Mouse (Mus musculus) large intestine, adult 2 months (tissue): ENCODE results near the gene Ppfia2. TPM values are rescaled to one million over a fixed set of nuclear protein-coding genes. Genes with fewer than 3 reads are reported as not detected.

ENCODE experiments used
- DNase-seq: peaks from one replicate; pipeline ENCODE4 v3.0.0-alpha.2; 2012; ENCODE audit warnings: low read depth, low spot score
- WGBS: fragments of 180-500 bp; shearing (Covaris S2); methylation state at CpG from one replicate; pipeline ENCODE4 v1.1.7; 2018; 5-methylcytosine and 5-hydroxymethylcytosine counted together
- polyA plus RNA-seq: library from polyadenylated mRNA; depleted of rRNA; stranded (reverse); fragments of >200 nt; gene quantifications from 2 replicates; pipeline ENCODE4 v1.2.3, GENCODE M21; 2012; rRNA removed

Ppfia2 gene
- 0.04 and 0.12 TPM in 2 replicates for polyA plus RNA-seq

DNA sequence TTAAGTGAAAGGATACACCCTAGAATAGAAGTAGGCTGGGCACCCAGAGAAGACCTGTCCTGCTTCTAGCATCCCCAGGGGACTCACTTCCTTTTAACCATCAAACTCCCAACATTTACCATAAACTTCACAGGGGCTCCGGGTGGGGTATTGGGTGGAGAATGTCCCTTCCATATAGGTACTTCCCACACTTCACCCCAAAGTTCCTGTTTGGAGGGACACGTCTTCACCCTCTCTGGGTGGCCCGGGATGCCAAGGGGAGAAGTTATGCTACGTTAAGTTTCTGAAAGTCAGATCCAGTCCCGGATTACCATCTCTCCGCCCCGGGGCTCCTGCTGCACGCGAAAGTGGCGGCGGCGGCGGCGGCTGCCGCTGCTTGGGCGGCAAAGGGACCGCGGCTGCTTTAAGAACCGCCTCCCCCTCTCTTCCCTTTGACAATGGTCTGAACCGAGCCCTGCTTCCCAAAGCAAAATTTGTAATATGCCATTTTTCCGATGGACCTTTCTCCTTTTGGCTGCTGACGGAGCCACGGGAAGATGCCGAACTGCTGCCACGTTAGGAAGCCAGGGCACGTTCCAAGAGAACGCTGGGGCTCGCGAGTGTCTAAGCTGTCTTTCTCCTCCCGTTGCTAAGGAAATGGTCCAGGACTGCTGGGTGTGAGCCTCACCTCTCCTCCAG is at the start of gene Ppfia2:
Ppfia2 (plus strand) TSS at position 485 of the 678 bp plus-strand sequence.
- 2% methylated on average over 30 of the region's 30 CpGs for WGBS
- DNase-seq: no peak

DNA sequence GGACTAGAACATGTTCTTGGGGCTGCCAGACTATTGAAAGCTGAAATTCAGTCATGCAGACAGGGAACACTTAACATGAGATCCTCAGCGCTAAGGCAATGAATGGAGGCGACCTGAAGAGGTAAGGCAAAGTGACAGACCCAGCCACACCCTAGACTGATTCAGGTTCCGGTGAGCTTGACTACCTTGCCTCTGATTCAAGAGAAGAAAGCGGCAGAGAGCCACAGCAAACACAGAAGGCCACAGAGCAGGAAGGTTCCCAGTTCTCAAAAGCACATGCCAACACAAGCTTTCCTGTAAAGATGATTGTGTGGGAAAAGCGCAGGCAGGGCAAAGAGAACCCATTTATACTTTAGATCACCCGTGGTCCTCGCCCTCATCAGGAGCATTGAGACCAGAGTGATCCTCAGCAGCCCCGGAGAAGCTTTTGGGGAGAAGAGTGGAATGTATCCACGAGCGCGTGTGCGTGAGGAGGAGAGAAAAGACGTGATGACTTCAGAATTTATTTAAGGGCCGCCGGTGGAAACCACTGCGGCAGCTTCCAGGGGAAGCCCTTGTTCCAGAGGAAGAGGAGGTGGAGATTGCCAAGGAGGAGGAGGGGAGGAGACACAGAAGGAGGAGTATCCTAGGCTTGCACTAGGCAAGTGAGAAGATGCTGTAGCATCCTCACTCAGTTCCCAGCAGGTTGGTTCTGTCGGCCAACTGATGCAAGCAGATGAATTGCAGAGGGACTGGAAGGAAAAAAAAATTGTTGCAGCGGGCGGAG is 1.0 kb upstream of the Ppfia2 start:
- 6% methylated on average over 19 of the region's 19 CpGs for WGBS

DNA sequence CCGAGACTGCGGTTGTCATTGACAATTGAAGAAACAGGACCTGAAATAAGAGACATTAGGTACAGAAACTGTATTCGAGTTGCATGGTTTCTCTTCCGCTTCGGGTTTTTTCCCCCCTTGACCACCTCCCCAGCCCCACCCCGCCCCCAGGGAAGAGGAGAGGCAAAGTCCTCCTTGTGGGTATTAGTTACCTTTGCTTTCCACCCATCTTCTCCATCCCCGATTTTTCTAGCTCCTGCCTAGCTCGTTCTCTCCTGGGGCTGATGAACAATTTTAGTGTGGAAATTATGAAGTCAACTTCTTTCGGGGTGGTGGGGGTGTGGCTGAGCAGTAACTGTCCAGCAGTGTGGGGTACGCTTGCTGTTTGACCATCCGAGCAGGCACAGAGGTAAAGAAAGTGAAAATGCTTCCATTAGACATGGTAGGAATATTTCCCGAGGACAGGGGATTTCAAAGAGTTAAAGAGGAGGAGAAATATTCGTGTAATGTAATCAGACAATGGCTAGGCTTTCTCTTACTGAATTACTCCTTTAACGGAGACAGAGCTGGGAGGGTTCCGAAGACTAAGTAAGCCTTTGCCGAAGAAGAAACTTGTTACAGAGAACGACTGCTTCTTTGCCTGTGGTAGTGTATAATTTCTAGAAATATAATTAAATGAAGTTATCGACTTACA is 530 bp downstream of the Ppfia2 start:
- WGBS: 15% methylated on average over 18 of the region's 18 CpGs
- no peak for DNase-seq

More for the DNA sequence above, 1.0 kb upstream of the Ppfia2 start:
- DNase-seq: no peak

DNA sequence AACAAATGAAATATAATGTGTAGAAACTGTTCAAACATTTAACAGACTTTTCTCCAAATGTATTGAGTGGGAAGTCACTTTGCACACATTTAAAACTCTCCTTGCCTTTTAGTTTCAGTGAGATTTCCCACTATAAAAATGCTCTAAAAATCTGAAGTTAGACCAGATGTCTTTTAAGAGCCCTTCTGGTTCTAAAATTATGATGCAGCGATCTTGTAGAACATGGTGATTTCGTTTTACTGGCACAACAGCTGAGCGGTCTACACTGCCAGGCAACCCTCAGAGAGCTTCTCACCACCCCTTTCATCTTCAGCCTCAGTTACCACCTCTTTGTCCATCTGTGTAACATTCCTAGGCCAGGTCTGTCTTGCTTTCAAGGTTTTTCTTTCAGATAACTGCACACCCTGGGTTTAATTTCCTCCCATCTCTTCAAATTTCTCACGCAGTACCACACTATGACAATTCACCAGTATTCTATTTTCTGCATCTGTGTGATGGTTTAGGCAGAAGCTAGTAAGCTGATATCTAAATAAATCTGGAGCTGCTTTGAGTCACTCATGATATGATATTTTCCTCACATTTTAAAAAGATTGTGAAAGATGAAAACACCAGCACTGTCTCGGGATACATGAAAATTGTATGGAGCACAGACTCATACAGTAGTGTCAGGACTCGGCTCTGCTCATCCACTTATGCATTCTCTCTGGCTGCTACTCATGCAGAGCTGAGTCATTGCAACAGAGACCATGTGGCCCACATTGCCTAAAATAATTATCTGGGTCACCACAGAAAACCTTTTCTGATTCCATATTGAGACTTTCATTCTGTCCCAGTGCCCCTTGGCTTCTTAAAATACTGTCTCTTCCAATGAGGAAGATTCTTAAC is 39.4 kb downstream of the Ppfia2 start:
- WGBS: 72% methylated on average over 6 of the region's 6 CpGs
- no peak for DNase-seq

DNA sequence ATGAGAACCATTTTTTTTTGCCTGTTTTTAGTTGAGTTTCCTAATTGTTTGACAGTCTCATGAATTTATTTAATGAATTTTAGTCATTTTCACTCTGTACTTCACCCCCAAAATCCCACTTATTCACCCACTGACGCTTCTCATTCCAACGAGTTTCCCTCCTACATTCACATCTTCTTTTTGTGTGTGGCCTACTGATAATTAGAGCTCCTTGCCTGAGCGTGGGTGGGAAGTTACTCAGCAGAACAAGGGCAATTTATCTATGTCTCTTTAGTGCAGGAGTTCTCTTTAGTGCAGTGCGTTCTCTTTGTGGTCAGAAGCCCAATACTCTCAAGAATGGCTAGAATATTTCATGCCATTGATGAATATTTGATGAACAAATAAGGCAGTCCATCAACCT is 95.9 kb downstream of the Ppfia2 start:
- DNase-seq: no peak
- 50% methylated on average over 4 of the region's 4 CpGs for WGBS

DNA sequence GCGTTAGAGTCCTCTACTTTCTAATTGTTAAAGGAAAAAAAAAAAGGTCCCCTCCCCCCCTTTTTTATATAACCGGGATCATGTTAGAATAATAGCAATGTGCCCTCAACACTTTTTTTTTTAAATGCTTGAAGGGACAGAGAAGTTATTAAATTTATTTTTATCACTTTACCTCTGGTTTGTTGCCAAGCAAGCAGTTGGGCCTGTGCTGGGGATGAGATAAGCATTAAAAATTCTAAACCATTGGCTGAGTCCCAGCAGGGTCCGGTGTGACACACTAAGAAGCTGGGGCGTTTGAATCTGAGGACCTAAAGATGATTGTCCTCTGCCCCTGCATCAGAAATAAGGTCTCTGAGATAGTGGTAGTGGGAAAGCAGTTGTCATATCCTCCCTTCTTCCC is 114.9 kb downstream of the Ppfia2 start:
- no peak for DNase-seq
- WGBS: 61% methylated on average over 4 of the region's 4 CpGs

DNA sequence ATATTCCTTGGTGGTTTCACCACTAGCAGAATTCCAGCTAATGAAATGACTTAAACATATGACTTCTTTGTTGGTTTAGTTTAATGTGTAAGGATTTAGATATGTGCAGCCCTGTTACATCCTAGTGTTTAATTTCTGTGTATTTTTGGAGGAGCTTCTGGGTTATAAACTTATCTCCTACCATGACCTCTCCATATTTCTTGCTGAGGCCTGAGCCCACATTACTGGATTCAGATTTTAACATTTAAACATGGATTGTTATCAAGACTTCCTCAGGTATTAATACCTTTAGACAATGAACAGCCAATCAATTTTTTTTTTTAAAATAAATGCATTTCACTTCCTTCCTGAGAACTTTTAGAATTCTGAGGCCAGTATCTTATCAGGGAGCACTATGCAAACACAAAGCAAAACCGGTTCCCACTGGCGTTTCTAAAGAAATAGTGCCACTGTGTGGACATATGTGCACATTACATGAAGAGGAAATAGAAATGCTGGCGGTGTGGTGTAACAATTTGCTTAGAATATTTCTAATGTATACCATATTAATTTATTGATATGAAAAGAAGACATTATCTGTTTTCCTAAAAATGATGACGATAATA is 115.4 kb downstream of the Ppfia2 start:
- 4% methylated on average over 4 of the region's 4 CpGs for WGBS
- no peak for DNase-seq

DNA sequence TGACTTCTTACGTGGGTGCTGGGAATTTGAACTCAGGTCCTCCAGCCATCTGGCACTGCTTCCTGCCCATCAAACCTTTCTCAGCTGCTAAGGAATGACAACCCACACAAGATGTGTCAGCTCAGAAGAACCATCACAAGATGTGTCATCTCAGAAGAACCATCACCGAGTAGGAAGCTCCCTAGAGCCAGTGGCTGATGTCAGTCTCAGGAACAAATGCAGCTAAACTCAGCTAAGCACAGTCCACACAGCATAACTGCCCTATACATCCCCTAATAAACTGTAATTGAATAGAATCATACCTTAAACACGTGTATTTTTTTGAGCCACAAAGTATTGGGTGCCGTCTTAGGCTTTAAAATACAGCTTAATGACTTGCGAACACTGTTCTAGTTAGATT is 117.7 kb downstream of the Ppfia2 start:
- WGBS: 71% methylated on average over 5 of the region's 5 CpGs
- no peak for DNase-seq

DNA sequence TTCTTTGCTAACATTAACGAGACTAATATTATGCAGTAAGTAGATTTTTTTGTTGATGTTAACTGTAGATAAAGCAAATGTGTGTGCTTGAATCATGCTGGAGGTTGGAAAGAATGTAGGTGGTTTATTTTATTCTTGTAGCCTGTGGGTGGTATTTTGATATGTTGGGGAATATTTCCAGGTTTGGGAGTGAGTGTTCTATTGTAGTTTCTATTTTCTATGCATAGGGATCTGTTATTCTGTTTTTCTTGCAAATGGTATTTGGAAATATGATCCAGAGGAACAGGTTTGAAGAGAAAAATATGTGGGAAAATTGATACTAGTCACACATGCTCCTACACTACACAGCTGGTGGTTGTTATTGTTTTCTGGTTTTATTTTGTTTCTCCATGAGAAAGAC is 120.8 kb downstream of the Ppfia2 start:
- DNase-seq: no peak
- 84% methylated on average over 1 of the region's 1 CpGs for WGBS

DNA sequence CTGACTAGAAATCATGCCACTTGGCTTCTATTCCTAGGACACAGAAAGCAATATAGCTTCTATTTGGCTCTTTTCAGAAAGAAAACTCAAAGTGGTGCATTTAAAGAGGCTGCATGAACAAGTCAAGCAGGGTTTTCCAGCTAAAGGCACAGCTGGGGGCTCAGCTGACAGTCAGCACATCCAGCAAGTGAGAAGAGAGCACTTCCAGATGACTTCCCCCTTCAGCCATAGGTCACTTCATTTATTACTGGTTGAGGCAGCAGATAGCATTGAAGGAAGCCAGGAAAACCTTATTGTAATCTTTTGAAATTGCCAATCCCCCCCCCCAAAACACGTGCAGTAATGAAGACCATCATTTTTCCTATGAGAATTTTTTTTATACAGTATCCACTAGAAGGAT is 126.8 kb downstream of the Ppfia2 start:
- 52% methylated on average over 1 of the region's 1 CpGs for WGBS
- DNase-seq: no peak

DNA sequence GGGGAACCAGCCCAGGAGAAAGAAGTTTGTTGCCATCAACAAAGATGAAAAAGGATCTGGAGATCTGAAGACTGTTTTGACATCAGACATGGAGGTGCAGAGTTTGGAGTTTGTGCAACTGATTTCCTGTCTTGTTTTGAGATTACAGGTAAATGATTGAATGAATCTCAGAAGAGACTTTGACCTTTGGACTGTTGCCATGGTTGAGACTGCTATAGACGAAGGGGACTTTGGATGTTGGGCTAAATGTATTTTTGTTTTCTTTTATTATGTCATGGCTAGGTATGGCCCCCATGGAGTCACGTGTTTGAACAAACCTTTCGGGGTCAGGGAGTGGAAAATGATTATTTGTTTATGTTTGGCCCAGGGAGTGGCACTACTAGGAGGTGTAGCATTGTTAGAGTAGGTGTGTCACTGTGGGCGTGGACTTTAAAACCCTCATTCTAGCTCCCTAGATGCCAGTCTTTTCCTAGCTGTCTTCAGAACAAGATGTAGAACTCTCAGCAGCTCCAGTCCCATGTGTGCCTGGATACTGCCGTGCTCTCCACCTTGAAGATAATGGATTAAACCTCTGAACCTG is 133.3 kb downstream of the Ppfia2 start:
- no peak for DNase-seq

DNA sequence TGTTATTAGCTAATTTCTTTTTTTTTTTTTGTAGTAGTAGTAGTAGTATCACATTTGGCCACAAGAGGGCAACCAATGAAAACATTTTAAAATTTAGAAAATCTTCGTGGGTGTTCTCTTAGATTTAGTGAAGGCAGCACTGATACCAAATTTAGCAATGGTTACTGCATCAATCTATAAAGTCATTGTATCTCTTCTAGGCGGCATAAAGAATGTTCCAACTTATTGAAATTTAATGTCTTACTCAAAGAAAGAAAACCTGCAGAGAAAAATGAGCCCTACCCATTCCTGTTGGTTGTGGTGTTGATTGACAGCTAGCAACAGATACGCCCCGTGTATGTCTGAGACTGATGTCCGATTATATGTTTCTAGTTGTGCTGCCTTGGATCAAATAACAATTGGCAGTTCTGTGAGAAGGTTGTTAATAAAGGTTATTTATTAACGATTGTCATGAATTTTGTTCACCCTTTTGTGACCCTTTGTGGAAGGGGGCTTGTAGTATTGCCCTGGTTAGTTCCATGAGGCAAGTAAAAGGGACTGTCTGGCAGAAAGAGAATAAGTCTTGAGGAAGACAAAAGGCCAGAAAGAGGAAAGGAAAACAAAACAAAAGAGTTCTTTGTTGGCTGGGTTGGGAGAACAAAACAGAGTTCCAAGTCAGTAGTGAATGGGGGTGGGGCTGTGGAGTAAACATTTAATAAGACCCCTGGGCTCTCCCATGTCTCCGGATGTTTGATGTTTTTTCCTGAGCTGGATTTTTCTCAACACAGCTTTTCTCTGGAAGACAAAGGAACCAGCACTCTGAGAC is 139.2 kb downstream of the Ppfia2 start:
- no peak for DNase-seq
- WGBS: 22% methylated on average over 7 of the region's 7 CpGs

More for the DNA sequence above, 133.3 kb downstream of the Ppfia2 start:
- 32% methylated on average over 5 of the region's 5 CpGs for WGBS

DNA sequence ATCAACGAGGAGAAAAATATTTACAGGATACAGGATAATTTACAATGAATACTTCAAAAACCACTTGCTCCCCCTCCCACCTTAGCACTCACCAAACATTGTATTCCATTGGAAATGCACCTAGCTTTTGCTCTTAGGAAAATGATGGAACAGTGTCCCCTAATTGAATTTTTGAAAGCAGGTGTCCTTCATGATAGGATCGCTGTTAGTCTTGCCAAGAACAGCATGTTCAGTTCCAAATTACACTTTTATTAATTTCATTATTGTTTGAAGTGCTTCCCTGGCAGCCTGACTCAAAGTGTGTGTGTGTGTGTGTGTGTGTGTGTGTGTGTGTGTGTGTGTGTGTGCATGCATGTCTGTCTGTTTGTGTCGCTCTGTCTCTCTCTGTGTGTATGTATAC is 140.1 kb downstream of the Ppfia2 start:
- DNase-seq: no peak
- 71% methylated on average over 3 of the region's 3 CpGs for WGBS

DNA sequence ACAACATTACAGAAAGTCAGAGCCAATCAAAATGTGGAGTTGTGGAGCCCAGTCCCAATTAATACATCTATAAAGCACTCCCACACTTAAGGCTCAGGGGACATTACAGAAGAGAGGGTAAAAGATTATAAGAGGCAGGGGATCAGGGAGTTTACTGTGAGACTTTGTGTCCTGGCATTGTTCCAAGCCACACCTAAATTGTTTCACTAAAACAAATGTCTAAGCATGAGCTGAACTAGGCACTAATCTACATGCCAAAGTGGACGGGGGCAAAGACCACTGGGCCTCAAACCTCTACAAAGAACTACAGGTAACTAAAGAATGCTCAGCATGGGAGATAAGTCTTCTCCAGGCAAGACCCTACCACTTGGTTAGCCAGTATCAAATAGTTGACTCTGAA is 148.1 kb downstream of the Ppfia2 start:
- WGBS: 38% methylated on average over 1 of the region's 1 CpGs
- no peak for DNase-seq

DNA sequence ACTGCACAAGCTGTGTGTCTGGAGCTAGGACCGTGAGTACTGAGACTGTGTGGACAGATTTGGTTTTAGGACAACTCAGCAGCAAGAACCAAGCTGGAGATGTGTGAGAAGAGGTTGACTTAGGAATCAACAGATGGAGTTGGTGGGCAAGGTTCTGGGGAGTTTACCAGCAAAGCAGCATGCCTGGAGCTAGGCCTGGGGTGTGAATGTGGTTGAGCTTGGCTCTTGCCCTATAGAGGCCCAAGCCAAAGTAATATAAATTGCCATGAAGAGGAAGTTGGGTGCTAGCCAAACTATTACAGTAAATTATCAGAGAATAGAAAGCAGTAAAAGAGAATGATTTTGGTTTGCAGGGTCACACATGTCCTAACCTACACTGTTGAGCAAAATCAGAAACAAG is 150.8 kb downstream of the Ppfia2 start:
- WGBS: 80% methylated on average over 1 of the region's 1 CpGs
- DNase-seq: no peak

DNA sequence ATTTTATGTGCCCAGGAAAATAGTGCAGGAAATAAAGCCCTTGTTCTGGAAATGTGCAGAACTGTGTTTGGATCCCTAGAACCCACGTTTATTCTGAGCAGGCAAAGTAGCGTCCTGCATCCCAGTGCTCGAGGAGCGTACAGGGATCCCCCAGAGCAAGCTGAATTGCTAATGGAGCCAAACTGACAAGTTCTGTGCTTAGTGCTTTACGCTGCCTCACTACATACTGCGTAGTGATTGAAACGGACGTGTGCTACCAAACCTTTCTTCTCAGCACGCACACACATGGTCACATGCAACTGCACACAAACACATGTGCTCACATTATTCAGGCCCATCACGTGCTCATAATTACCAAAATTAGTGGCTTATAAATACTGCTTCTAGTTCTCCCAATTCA is 153.2 kb downstream of the Ppfia2 start:
- 82% methylated on average over 10 of the region's 10 CpGs for WGBS
- no peak for DNase-seq

DNA sequence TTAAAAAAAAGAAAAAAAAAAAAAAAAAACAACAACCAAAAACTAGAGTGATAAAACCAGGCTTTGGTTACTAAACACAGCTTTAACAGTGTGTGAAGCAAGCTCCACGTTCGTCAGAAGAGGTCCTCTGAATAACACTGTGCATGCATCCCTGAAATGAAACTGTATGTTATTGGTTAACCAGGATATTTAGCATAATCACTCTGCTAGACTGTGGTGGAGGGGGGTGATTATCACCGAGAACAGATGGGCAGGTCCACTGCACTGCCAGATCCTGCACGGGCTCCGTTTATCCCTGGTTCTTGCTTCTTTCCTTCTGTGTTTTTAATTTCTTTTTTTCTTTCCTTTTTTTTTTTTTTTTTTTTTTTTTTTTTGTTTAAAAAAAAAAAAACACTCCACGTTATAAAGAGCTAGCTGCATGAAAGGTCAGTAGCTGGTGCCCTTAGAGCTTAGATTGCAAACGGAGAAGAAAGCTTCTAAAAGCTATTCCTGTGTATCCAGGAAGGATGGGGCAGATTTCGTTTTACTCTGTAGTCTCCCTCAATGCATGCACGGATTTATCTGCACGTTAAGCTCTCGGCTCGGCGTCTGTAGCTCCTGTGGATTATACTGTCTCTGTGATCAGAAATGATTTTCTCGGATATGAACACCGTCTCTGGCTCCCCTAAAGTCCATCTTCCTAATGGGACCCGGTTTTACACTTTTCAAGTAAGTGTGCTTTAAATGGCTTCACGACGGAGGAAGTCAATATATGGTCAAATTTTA is 162.2 kb downstream of the Ppfia2 start:
- 47% methylated on average over 18 of the region's 18 CpGs for WGBS
- no peak for DNase-seq

DNA sequence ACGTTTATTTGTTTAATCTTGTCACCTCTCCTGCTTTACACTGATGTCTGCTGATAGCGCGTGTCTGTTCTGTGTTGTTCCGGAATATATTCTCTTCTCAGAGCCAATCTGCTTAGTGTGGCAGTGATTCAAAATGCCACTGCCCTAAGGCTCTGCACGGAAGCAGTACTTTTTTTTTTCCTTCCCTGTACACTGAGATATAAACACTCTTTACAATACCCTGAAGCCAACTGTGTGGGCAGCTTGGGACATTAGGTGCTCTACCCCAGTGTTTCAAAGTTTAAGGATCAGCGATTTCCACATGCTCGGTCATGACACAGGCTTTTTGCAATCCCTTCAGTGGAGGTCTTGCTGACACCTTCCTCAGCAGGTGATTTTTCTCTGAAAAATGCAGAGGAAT is 163.8 kb downstream of the Ppfia2 start:
- WGBS: 76% methylated on average over 7 of the region's 7 CpGs
- DNase-seq: no peak
